Mouse (Mus musculus) intestine, postnatal 0 days (tissue): ENCODE results near the gene Trim69. TPM values are rescaled to one million over a fixed set of nuclear protein-coding genes. Genes with fewer than 3 reads are reported as not detected.

Experiments
- ATAC-seq: fragments of 200-750 bp; cut with Nextera tagmentation; 2 replicates; pipeline ENCODE4 v1.8.0; 2017; ENCODE audit warnings: mild to moderate bottlenecking, moderate TSS enrichment, moderate library complexity
- H3K27ac ChIP-seq: fragments of 300-500 bp; sonication (generic); 2 replicates; pipeline ENCODE4 v1.5.1; 2014; ENCODE audit warnings: mild to moderate bottlenecking, low read depth, low read length, moderate library complexity
- H3K27me3 ChIP-seq: fragments of 300-500 bp; sonication (generic); replicated peaks from 2 replicates; pipeline ENCODE4 v1.6.1; 2014; ENCODE audit warnings: low read length, mixed read lengths; ENCODE audit not compliant: control insufficient read depth, insufficient read depth
- H3K36me3 ChIP-seq: fragments of 300-500 bp; sonication (generic); 2 replicates; pipeline ENCODE4 v1.6.1; 2014; ENCODE audit warnings: mild to moderate bottlenecking, moderate library complexity; ENCODE audit not compliant: control insufficient read depth, insufficient read depth
- H3K4me1 ChIP-seq: fragments of 300-500 bp; sonication (generic); replicated peaks from 2 replicates; pipeline ENCODE4 v1.6.1; 2014; ENCODE audit warnings: antibody characterized with exemption, low read length, mixed read lengths; ENCODE audit not compliant: control insufficient read depth, insufficient read depth
- H3K4me2 ChIP-seq: fragments of 300-500 bp; sonication (generic); replicated peaks from 2 replicates; pipeline ENCODE4 v1.6.1; 2014; ENCODE audit warnings: low read depth, mild to moderate bottlenecking, moderate library complexity
- H3K4me3 ChIP-seq: fragments of 300-500 bp; sonication (generic); 2 replicates; pipeline ENCODE4 v1.5.1; 2014; ENCODE audit warnings: low read depth, low read length
- H3K9ac ChIP-seq: fragments of 300-500 bp; sonication (generic); 2 replicates; pipeline ENCODE4 v1.6.1; 2014; ENCODE audit warnings: mild to moderate bottlenecking, low read depth, low read length
- H3K9me3 ChIP-seq: fragments of 300-500 bp; sonication (generic); 2 replicates; pipeline ENCODE4 v1.6.1; 2016; ENCODE audit warnings: mixed run types; ENCODE audit not compliant: control insufficient read depth
- CTCF ChIP-seq: sonication (generic); IDR thresholded peaks from 2 replicates; pipeline ENCODE4 v1.5.1; 2016; ENCODE audit warnings: low read depth, mild to moderate bottlenecking, control low read depth, antibody characterized with exemption, moderate library complexity
- WGBS: fragments of 180-500 bp; shearing (Covaris S2); extraction: QIAGEN DNeasy Blood & Tissue Kit; methylation state at CpG from one replicate; pipeline ENCODE4 v1.1.7; 2014; 5-methylcytosine and 5-hydroxymethylcytosine counted together
- polyA plus RNA-seq: library from polyadenylated mRNA; unstranded; fragments of >200 nt; fragmentation: Nextera tagmentation; extraction: Ambion mirVana; gene quantifications from 2 replicates; pipeline ENCODE4 v1.2.1, GENCODE M21; 2015

Gene Trim69
- polyA plus RNA-seq, 1 experiment from 2014 or later, result 0.10 TPM

DNA sequence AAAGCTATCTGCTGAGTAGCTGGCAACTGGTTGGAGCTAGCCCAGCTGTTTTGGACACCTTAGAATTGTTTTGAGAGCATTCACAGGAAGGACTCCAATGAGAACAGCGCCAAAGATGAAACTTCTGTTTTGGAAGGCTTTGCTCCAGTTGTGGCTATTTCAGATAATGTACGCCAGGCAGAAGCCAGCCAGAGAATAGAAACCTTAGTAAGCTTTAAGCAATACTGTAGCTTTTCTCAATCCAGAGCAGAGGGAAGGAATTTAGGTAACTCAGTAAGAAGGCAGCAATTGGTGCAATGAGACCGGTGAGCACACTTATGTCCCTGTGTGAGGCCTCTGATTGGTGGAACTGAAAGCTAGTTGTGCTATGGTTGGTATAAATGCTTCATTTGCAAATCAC, 17.4 kb upstream of the Trim69 start:
- Histone ChIP-seq H3K27ac (no peak overlapping the region), H3K4me3 (no peak overlapping the region), H3K4me1 (0 out of 2 replicates have a peak, but pooled peaks cover 10% of the 10 kb centered on the region), H3K27me3 (no peaks in the 10 kb centered on the region), H3K36me3 (no peaks in the 10 kb centered on the region), H3K9ac (no peak overlapping the region), H3K4me2 (no peak overlapping the region), H3K9me3 (no peaks in the 10 kb centered on the region)
- ATAC-seq, result no peak
- TF ChIP-seq CTCF, result no peak
- 92% methylated on average over 3 of the region's 3 CpGs for WGBS

DNA sequence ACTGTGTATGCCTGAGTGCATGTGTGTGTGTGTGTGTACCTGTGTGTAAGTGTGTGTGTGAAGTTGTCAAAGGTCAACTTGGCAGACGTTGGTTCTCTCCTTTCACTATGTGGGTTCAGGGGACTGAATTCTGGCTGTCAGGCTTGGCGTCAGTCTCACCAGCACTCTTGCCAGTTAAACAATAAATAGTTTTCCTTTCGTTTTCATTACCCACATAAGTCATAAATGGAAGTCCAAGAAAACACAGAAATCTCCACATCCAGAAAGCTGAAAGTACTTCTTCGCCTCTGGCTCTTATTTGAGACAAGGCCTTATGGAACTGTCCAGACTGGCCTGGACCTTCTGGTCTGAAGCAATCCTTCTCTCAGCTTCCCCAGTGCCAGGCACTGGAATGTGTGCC, 14.7 kb upstream of the Trim69 start:
- Histone ChIP-seq H3K9ac (no peak overlapping the region), H3K4me1 (peaks cover 7% of the 10 kb centered on the region; the same call in 1 of the 2 replicates), H3K9me3 (no peaks in the 10 kb centered on the region), H3K27ac (no peak overlapping the region; the same call in 1 of the 2 replicates), H3K27me3 (no peaks in the 10 kb centered on the region), H3K4me2 (no peak overlapping the region), H3K36me3 (peaks cover 7% of the 10 kb centered on the region), H3K4me3 (no peak overlapping the region)
- WGBS, result 48% methylated on average over 4 of the region's 4 CpGs
- no peak for ATAC-seq
- no peak for TF ChIP-seq CTCF

DNA sequence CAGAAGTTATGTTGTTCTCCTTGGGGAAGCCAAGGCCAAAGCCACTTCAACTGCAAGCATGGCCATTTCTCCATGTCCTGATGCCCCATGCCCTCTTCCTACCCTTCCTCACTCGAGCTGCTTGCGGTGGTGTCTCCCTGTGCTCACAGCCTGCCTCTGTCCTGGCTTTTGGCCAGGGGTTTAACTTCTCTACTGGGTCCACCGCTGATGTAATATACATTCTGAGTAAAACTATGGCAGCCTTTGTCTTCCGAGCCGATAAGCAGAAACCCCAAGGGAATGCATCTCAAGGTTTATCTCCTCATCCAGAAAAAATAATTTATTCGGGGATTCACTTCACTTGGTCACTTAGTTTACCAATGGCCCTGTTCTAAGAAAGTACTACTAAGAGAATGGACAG, 13.8 kb upstream of the Trim69 start:
- ATAC-seq, result no peak

DNA sequence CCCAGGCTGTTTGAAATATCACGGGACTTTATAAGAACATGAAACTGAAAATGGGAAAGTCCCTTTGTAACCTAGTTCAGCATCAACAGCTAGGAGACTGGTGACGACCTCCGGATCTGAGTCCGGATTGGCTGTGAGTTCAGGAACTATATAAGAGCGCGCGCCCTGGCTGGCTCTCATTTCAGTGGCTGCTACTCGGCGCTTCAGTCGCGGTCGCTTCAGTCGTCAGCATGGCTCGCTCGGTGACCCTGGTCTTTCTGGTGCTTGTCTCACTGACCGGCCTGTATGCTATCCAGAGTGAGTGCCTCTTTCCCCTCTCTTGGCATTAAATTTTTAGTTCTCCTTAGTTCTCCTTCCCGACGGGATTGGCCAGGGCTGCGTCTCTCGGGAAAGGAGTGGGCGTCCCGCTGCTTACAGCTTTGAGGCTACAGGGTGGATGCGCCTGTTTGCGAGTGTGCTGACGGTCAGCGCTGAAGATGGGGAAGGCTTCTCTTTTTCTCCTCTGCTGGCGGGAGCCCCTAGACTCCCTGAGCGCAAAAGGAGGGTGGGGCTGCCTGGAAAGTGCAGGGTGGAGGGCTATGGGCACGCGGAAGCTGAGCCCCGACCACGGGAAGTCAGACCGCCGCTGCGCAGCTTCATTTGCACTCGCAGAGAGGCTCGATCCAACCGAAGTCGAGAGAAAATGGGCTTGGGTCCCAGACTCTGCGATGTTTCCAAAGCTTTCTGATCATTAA, 12.8 kb upstream of the Trim69 start, which contains the start of gene B2m:
Gene B2m, plus strand, starts transcription at position 179 of the 734 bp plus-strand sequence.
- peak within 1 kb of the TSS; percentile 69 for H3K9ac ChIP-seq
- peaks cover 7% of the 10 kb centered on the region; the same call in 1 of the 2 replicates for H3K4me1 ChIP-seq
- TF ChIP-seq CTCF, result 0 out of 2 replicates have a peak, but pooled peaks have one; percentile 2
- no peaks in the 10 kb centered on the region for H3K27me3 ChIP-seq
- peak within 1 kb of the TSS; percentile 85 for H3K27ac ChIP-seq
- WGBS, result 1% methylated on average over 40 of the region's 40 CpGs
- H3K4me2 ChIP-seq, result peak within 1 kb of the TSS; percentile 68
- H3K36me3 ChIP-seq, result peaks cover 24% of the 10 kb centered on the region
- H3K9me3 ChIP-seq, result no peaks in the 10 kb centered on the region
- peak within 1 kb of the TSS; percentile 73 for H3K4me3 ChIP-seq
- ATAC-seq, result peak; percentile 93

More for the DNA sequence above, 13.8 kb upstream of the Trim69 start:
- Histone ChIP-seq H3K4me3 (no peak overlapping the region), H3K9ac (no peak overlapping the region), H3K36me3 (peaks cover 16% of the 10 kb centered on the region), H3K4me1 (peaks cover 7% of the 10 kb centered on the region; the same call in 1 of the 2 replicates), H3K27me3 (no peaks in the 10 kb centered on the region), H3K27ac (peak overlapping the region; percentile 67), H3K4me2 (peak overlapping the region; percentile 68), H3K9me3 (no peaks in the 10 kb centered on the region)
- 67% methylated on average over 6 of the region's 6 CpGs for WGBS
- TF ChIP-seq CTCF, result no peak

DNA sequence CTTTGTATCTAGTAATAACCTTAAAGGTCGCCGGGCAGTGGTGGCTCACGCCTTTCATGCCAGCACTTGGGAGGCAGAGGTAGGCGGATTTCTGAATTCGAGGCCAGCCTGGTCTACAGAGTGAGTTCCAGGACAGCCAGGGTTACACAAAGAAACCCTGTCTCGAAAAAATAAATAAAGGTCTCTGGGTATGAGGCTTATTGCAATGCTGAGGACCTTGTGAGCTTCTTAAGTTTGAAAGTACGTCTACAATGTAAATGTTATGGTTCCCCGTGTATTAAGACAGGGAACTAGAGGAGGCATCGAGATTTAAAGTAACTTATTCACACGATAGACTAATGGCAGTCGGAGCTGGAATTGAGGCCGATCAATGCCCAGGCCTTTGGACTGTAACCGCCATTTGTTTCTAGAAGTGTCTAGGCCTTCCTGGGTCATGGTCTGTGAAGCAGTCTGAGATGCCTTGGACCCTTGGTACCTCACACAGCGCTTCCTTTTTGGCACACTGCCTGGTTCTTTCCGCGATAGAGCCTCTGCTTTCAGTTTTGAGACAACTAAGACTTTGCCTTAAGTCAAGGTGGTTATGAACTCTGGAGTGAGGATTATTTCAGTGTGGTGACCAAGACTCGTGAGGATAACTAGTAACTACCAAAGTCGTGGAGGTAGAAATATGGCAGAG, 12.1 kb upstream of the Trim69 start:
- peak overlapping the region; percentile 69 for H3K9ac ChIP-seq
- H3K36me3 ChIP-seq, result peaks cover 29% of the 10 kb centered on the region
- peak; percentile 61 for ATAC-seq
- H3K9me3 ChIP-seq, result no peaks in the 10 kb centered on the region
- peak overlapping the region; percentile 68 for H3K4me2 ChIP-seq
- peak overlapping the region; percentile 73 for H3K4me3 ChIP-seq
- no peaks in the 10 kb centered on the region for H3K27me3 ChIP-seq
- H3K27ac ChIP-seq, result peak overlapping the region; percentile 85
- no peak for TF ChIP-seq CTCF
- peaks cover 7% of the 10 kb centered on the region; the same call in 1 of the 2 replicates for H3K4me1 ChIP-seq
- 8% methylated on average over 18 of the region's 18 CpGs for WGBS

DNA sequence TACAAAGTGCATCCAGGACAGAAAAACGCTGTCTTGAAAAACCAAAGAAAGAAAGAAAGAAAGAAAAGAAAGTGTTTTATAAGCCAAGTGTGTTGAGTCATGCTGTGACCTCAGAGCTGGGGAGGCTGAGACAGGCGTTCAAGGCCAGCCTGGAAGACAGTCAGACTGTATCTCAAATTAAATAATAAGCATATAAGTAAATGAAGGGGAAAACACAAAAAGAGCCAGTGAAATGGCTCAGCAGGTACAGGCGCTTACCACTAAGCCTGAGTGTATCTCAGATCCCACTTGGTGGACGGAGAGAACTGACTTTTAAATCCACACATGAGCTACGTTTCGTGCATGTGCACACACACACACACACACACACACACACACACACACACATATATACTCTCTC, 11.2 kb upstream of the Trim69 start:
- H3K4me2 ChIP-seq, result peak overlapping the region; percentile 68
- TF ChIP-seq CTCF, result no peak
- H3K36me3 ChIP-seq, result peaks cover 33% of the 10 kb centered on the region
- no peak for ATAC-seq
- no peaks in the 10 kb centered on the region for H3K9me3 ChIP-seq
- H3K4me3 ChIP-seq, result peak overlapping the region; percentile 73
- no peaks in the 10 kb centered on the region for H3K27me3 ChIP-seq
- peaks cover 7% of the 10 kb centered on the region; the same call in 1 of the 2 replicates for H3K4me1 ChIP-seq
- no peak overlapping the region for H3K27ac ChIP-seq
- 83% methylated on average over 6 of the region's 6 CpGs for WGBS
- no peak overlapping the region for H3K9ac ChIP-seq
